Comparison of ENCODE assay signal across 10 mouse cellular contexts in the genomic region with DNA sequence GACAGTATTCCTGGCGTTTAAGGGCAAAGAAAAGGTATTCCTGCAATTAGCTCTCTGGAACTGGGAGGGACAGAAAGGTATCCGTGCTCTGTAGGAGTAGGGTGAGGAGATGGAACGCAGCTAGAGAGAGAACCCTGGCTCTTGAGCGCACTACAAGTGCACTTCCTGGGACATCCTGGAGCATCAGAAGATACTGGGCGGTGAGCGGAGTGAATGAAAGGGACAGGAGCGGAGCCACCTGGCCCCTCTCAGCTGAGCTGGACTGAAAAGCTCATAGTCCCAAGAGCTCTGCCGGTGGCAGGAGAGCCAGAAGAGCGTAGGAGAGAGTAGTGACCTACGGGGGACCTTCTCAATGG. TPM values are rescaled to one million over a fixed set of nuclear protein-coding genes. Genes with fewer than 3 reads are reported as not detected.
A peak's percentile ranks its signal among the peaks of the same experiment; 100 is the strongest.
DNase-seq lines count a peak whose midpoint lies in the region; ATAC-seq and TF ChIP-seq lines count a peak whose summit lies in the region.
"Had no signal": no experiment of that assay in that cellular context is flagged by ENCODE, and none has a peak within 500 bp of the region (broad histone marks: within the 10 kb centered on the region; RNA-seq: fewer than 3 reads in every experiment).

No protein-coding gene starts in this region.

- DNase-seq in kidney, postnatal 0 days (ENCODE audit: low spot score): no peak
- no peak for DNase-seq in kidney, postnatal 36 days
- DNase-seq in gastrocnemius, adult 8-10 months (ENCODE audit: low spot score in 2 of 2): no peak
- no peak for DNase-seq in gastrocnemius, adult 2 months
- DNase-seq: adrenal gland, postnatal 10 days had no signal

- H3K9ac ChIP-seq in kidney, postnatal 0 days (ENCODE audit: low read depth, low read length): no peak overlapping the region
- 0 out of 2 replicates have a peak overlapping the region, but pooled peaks have one; percentile 6 for H3K9ac ChIP-seq in embryonic facial prominence, embryonic 15.5 days
- H3K9ac ChIP-seq in intestine, embryonic 15.5 days: no peak overlapping the region
- peak overlapping the region; percentile 91 for H3K9ac ChIP-seq in neural tube, embryonic 14.5 days (replicated peaks; ENCODE audit: low read depth, low read length)

- peaks cover 3% of the 10 kb centered on the region; the same call in 1 of the 2 replicates for H3K4me1 ChIP-seq in kidney, postnatal 0 days (replicated peaks; ENCODE audit: insufficient read depth, low read length)
- H3K4me1 ChIP-seq in embryonic facial prominence, embryonic 15.5 days: peaks cover 24% of the 10 kb centered on the region
- H3K4me1 ChIP-seq in intestine, embryonic 15.5 days (replicated peaks): peaks cover 16% of the 10 kb centered on the region
- H3K4me1 ChIP-seq in neural tube, embryonic 14.5 days (ENCODE audit: control insufficient read depth, insufficient read depth, low read length): peaks cover 15% of the 10 kb centered on the region

- H3K9me3 ChIP-seq in kidney, postnatal 0 days (replicated peaks; ENCODE audit: low read length): no peaks in the 10 kb centered on the region
- no peaks in the 10 kb centered on the region for H3K9me3 ChIP-seq in embryonic facial prominence, embryonic 15.5 days (replicated peaks)
- no peaks in the 10 kb centered on the region for H3K9me3 ChIP-seq in intestine, embryonic 15.5 days
- no peaks in the 10 kb centered on the region for H3K9me3 ChIP-seq in neural tube, embryonic 14.5 days (ENCODE audit: control insufficient read depth, low read length)
- H3K9me3 ChIP-seq: G1E had no signal

- no peak for TF ChIP-seq CTCF in kidney, postnatal 0 days (IDR thresholded peaks at IDR 0.05; ENCODE audit: low read depth)
- TF ChIP-seq CTCF in gastrocnemius, adult 2 months (IDR thresholded peaks at IDR 0.05): no peak

- ATAC-seq in kidney, postnatal 0 days (replicated peaks; ENCODE audit: low FRiP score, low read depth): no peak
- ATAC-seq in embryonic facial prominence, embryonic 15.5 days (ENCODE audit: insufficient number of reproducible peaks, low FRiP score, low TSS enrichment, low read depth): no peak
- ATAC-seq in intestine, embryonic 15.5 days: no peak
- ATAC-seq in neural tube, embryonic 14.5 days (ENCODE audit: low read depth): no peak
- ATAC-seq in megakaryocyte-erythroid progenitor cell, adult 5-6 weeks (replicated peaks; ENCODE audit: low FRiP score, low TSS enrichment, poor library complexity, severe bottlenecking): no peak

- intact Hi-C loops in gastrocnemius, adult 2 months (cut with DNase I): no loop called here

- H3K36me3 ChIP-seq in kidney, postnatal 0 days (ENCODE audit: insufficient read depth, low read length): no peaks in the 10 kb centered on the region
- no peaks in the 10 kb centered on the region for H3K36me3 ChIP-seq in embryonic facial prominence, embryonic 15.5 days
- no peaks in the 10 kb centered on the region for H3K36me3 ChIP-seq in intestine, embryonic 15.5 days
- no peaks in the 10 kb centered on the region for H3K36me3 ChIP-seq in neural tube, embryonic 14.5 days (ENCODE audit: control insufficient read depth, insufficient read depth, low read length)
- H3K36me3 ChIP-seq: G1E had no signal

- peaks cover 13% of the 10 kb centered on the region; the same call in 1 of the 2 replicates for H3K27me3 ChIP-seq in kidney, postnatal 0 days (ENCODE audit: insufficient read depth, low read length)
- peaks cover 47% of the 10 kb centered on the region for H3K27me3 ChIP-seq in embryonic facial prominence, embryonic 15.5 days
- H3K27me3 ChIP-seq in intestine, embryonic 15.5 days (replicated peaks): peaks cover 34% of the 10 kb centered on the region
- no peaks in the 10 kb centered on the region for H3K27me3 ChIP-seq in neural tube, embryonic 14.5 days (ENCODE audit: control insufficient read depth, insufficient read depth, low read length)

- 22% methylated on average over 10 of the region's 10 CpGs for WGBS in kidney, postnatal 0 days
- WGBS in embryonic facial prominence, embryonic 15.5 days: 21% methylated on average over 10 of the region's 10 CpGs
- WGBS in intestine, embryonic 15.5 days: 23% methylated on average over 10 of the region's 10 CpGs
- WGBS in neural tube, embryonic 14.5 days: 13% methylated on average over 10 of the region's 10 CpGs

- no peak overlapping the region for H3K27ac ChIP-seq in kidney, postnatal 0 days
- H3K27ac ChIP-seq in embryonic facial prominence, embryonic 15.5 days (replicated peaks): no peak overlapping the region
- no peak overlapping the region for H3K27ac ChIP-seq in intestine, embryonic 15.5 days
- H3K27ac ChIP-seq in neural tube, embryonic 14.5 days (ENCODE audit: low read depth, low read length): peak overlapping the region; percentile 95
- no peak overlapping the region for H3K27ac ChIP-seq in gastrocnemius, adult 2 months

- H3K4me2 ChIP-seq in kidney, postnatal 0 days (ENCODE audit: low read length): peak overlapping the region; percentile 66
- H3K4me2 ChIP-seq in embryonic facial prominence, embryonic 15.5 days (replicated peaks): peak overlapping the region; percentile 62
- H3K4me2 ChIP-seq in intestine, embryonic 15.5 days (replicated peaks): peak overlapping the region; percentile 72
- peak overlapping the region; percentile 89 for H3K4me2 ChIP-seq in neural tube, embryonic 14.5 days (ENCODE audit: low read depth, low read length)

- peak overlapping the region; percentile 33; the same call in 1 of the 2 replicates for H3K4me3 ChIP-seq in kidney, postnatal 0 days (replicated peaks; ENCODE audit: low read depth, low read length)
- H3K4me3 ChIP-seq in embryonic facial prominence, embryonic 15.5 days (replicated peaks): peak overlapping the region; percentile 36
- H3K4me3 ChIP-seq in intestine, embryonic 15.5 days (replicated peaks): peak overlapping the region; percentile 33
- peak overlapping the region; percentile 66 for H3K4me3 ChIP-seq in neural tube, embryonic 14.5 days (ENCODE audit: low read depth, low read length)
- H3K4me3 ChIP-seq in gastrocnemius, adult 2 months: no peak overlapping the region

RNA-seq across cellular contexts. Expression of gene Glyctk, which starts 8.6 kb away (rescaled TPM):
- polyA plus RNA-seq in kidney, postnatal 0 days (2015; fragmentation: Nextera tagmentation; extraction: Ambion mirVana): 11.5 and 14.4 TPM in 2 replicates
- 2.9 and 3.0 TPM in 2 replicates for polyA plus RNA-seq in embryonic facial prominence, embryonic 15.5 days (2015; fragmentation: Nextera tagmentation; extraction: Ambion mirVana)
- polyA plus RNA-seq in intestine, embryonic 15.5 days (2015; fragmentation: Nextera tagmentation; extraction: Ambion mirVana): 3.4 and 4.3 TPM in 2 replicates
- polyA plus RNA-seq in neural tube, embryonic 14.5 days (2014; fragmentation: Nextera tagmentation; extraction: Ambion mirVana): 3.3 and 4.3 TPM in 2 replicates
- 1 to 10 TPM in 1 of 4 experiments, under 1 TPM in 3; 0.61 to 1.5 (median 0.82) TPM for total RNA-seq in gastrocnemius, adult 8-10 months (2022)
- 0.90 and 1.6 TPM in 2 replicates for total RNA-seq in megakaryocyte-erythroid progenitor cell, adult 5-6 weeks (2014; fragmentation: Nextera tagmentation)
- total RNA-seq in megakaryocyte-erythroid progenitor cell, adult 5-6 weeks (2017): 1.5 and 3.0 TPM in 2 replicates
- 1 to 10 TPM in 1 of 2 experiments, under 1 TPM in 1; 0.61 to 2.8 TPM for total RNA-seq in gastrocnemius, adult 2 months (2021)

RNA-seq across cellular contexts. Expression of gene Wdr82, which starts 21.4 kb away (rescaled TPM):
- polyA plus RNA-seq in kidney, postnatal 0 days (2015; fragmentation: Nextera tagmentation; extraction: Ambion mirVana): 16.9 and 18.5 TPM in 2 replicates
- polyA plus RNA-seq in embryonic facial prominence, embryonic 15.5 days (2015; fragmentation: Nextera tagmentation; extraction: Ambion mirVana): 22.3 and 24.2 TPM in 2 replicates
- polyA plus RNA-seq in intestine, embryonic 15.5 days (2015; fragmentation: Nextera tagmentation; extraction: Ambion mirVana): 16.5 and 19.0 TPM in 2 replicates
- polyA plus RNA-seq in neural tube, embryonic 14.5 days (2014; fragmentation: Nextera tagmentation; extraction: Ambion mirVana): 37.4 and 40.4 TPM in 2 replicates
- 10 to 100 TPM; 15.4 to 25.2 (median 18.1) TPM for total RNA-seq in gastrocnemius, adult 8-10 months (2022)
- 65.2 and 70.8 TPM in 2 replicates for total RNA-seq in megakaryocyte-erythroid progenitor cell, adult 5-6 weeks (2014; fragmentation: Nextera tagmentation)
- 88.0 and 89.2 TPM in 2 replicates for total RNA-seq in megakaryocyte-erythroid progenitor cell, adult 5-6 weeks (2017)
- total RNA-seq in gastrocnemius, adult 2 months (2021): 10 to 100 TPM; 19.4 to 25.9 TPM

RNA-seq across cellular contexts. Expression of gene Ppm1m, which starts 50.2 kb away (rescaled TPM):
- 33.2 and 35.5 TPM in 2 replicates for polyA plus RNA-seq in kidney, postnatal 0 days (2015; fragmentation: Nextera tagmentation; extraction: Ambion mirVana)
- polyA plus RNA-seq in embryonic facial prominence, embryonic 15.5 days (2015; fragmentation: Nextera tagmentation; extraction: Ambion mirVana): 55.8 and 57.1 TPM in 2 replicates
- polyA plus RNA-seq in intestine, embryonic 15.5 days (2015; fragmentation: Nextera tagmentation; extraction: Ambion mirVana): 30.4 and 31.7 TPM in 2 replicates
- 11.1 and 14.4 TPM in 2 replicates for polyA plus RNA-seq in neural tube, embryonic 14.5 days (2014; fragmentation: Nextera tagmentation; extraction: Ambion mirVana)
- 1 to 10 TPM; 2.3 to 4.5 (median 3.3) TPM for total RNA-seq in gastrocnemius, adult 8-10 months (2022)
- total RNA-seq in megakaryocyte-erythroid progenitor cell, adult 5-6 weeks (2014; fragmentation: Nextera tagmentation): 15.4 and 21.4 TPM in 2 replicates
- 3.5 and 6.8 TPM in 2 replicates for total RNA-seq in megakaryocyte-erythroid progenitor cell, adult 5-6 weeks (2017)
- total RNA-seq in gastrocnemius, adult 2 months (2021): 1 to 10 TPM; 2.1 to 5.2 TPM

RNA-seq across cellular contexts. Expression of gene Col6a4, which starts 52.8 kb away (rescaled TPM):
- 0.86 and 1.5 TPM in 2 replicates for polyA plus RNA-seq in kidney, postnatal 0 days (2015; fragmentation: Nextera tagmentation; extraction: Ambion mirVana)
- polyA plus RNA-seq in embryonic facial prominence, embryonic 15.5 days (2015; fragmentation: Nextera tagmentation; extraction: Ambion mirVana): 0.39 and 0.59 TPM in 2 replicates
- 66.7 and 76.7 TPM in 2 replicates for polyA plus RNA-seq in intestine, embryonic 15.5 days (2015; fragmentation: Nextera tagmentation; extraction: Ambion mirVana)
- polyA plus RNA-seq in neural tube, embryonic 14.5 days (2014; fragmentation: Nextera tagmentation; extraction: Ambion mirVana): 0.21 and 0.40 TPM in 2 replicates
- total RNA-seq in gastrocnemius, adult 8-10 months (2022): not detected
- not detected in 2 replicates for total RNA-seq in megakaryocyte-erythroid progenitor cell, adult 5-6 weeks (2014; fragmentation: Nextera tagmentation)
- total RNA-seq in megakaryocyte-erythroid progenitor cell, adult 5-6 weeks (2017): not detected in 2 replicates
- total RNA-seq in gastrocnemius, adult 2 months (2021): not detected
- polyA plus RNA-seq: G1E had no signal

RNA-seq across cellular contexts. Expression of gene Twf2, which starts 53.5 kb away (rescaled TPM):
- 44.0 and 51.1 TPM in 2 replicates for polyA plus RNA-seq in kidney, postnatal 0 days (2015; fragmentation: Nextera tagmentation; extraction: Ambion mirVana)
- polyA plus RNA-seq in embryonic facial prominence, embryonic 15.5 days (2015; fragmentation: Nextera tagmentation; extraction: Ambion mirVana): 57.2 and 64.1 TPM in 2 replicates
- 51.5 and 52.5 TPM in 2 replicates for polyA plus RNA-seq in intestine, embryonic 15.5 days (2015; fragmentation: Nextera tagmentation; extraction: Ambion mirVana)
- 44.2 and 48.4 TPM in 2 replicates for polyA plus RNA-seq in neural tube, embryonic 14.5 days (2014; fragmentation: Nextera tagmentation; extraction: Ambion mirVana)
- 100 to 1,000 TPM; 129 to 168 (median 143) TPM for total RNA-seq in gastrocnemius, adult 8-10 months (2022)
- 11.4 and 15.5 TPM in 2 replicates for total RNA-seq in megakaryocyte-erythroid progenitor cell, adult 5-6 weeks (2014; fragmentation: Nextera tagmentation)
- 13.7 and 19.8 TPM in 2 replicates for total RNA-seq in megakaryocyte-erythroid progenitor cell, adult 5-6 weeks (2017)
- 100 to 1,000 TPM; 127 to 210 TPM for total RNA-seq in gastrocnemius, adult 2 months (2021)

Comparison
In these comparisons a context has a peak if more than half of its experiments do, and no peak if none do; other contexts are left out.
1. H3K9ac ChIP-seq: peak in embryonic facial prominence, embryonic 15.5 days (single experiment) and neural tube, embryonic 14.5 days (single experiment); none in kidney, postnatal 0 days (single experiment) and intestine, embryonic 15.5 days (single experiment).
2. Peak in every context shown above with its lines, with median percentiles within 50 percentile points of each other: H3K4me2 ChIP-seq.